Mouse (Mus musculus) C2C12 (cell line): ENCODE data around the gene Nln. TPM values are rescaled to one million over a fixed set of nuclear protein-coding genes. Genes with fewer than 3 reads are reported as not detected.
A peak's percentile ranks its signal among the peaks of the same experiment; 100 is the strongest.

ENCODE experiments used
- H3K27me3 ChIP-seq: one replicate; pipeline ENCODE4 v1.6.1; 2011; ENCODE audit not compliant: control insufficient read depth, insufficient read depth, insufficient read length
- H3K36me3 ChIP-seq: one replicate; pipeline ENCODE4 v1.6.1; 2011; ENCODE audit not compliant: control insufficient read depth, insufficient read depth
- H3K4me3 ChIP-seq: one replicate; pipeline ENCODE4 v1.5.1; 2011; ENCODE audit warnings: mild to moderate bottlenecking, control low read depth; ENCODE audit not compliant: poor library complexity, insufficient read depth, severe bottlenecking
- H3K79me2 ChIP-seq: one replicate; pipeline ENCODE4 v1.6.1; 2011; ENCODE audit not compliant: control insufficient read depth, insufficient read depth
- H3K79me3 ChIP-seq: one replicate; pipeline ENCODE4 v1.6.1; 2011; ENCODE audit warnings: low read depth, control low read depth
- H3ac ChIP-seq: one replicate; pipeline ENCODE3; 2011; ENCODE audit warnings: low read depth; ENCODE audit not compliant: control insufficient read depth, insufficient read length
- CEBPB ChIP-seq: IDR thresholded peaks from one replicate; pipeline ENCODE4 v1.6.1; 2011; ENCODE audit warnings: low read depth, mild to moderate bottlenecking, control low read depth, moderate library complexity
- CTCF ChIP-seq: IDR thresholded peaks from one replicate; pipeline ENCODE4 v1.5.1; 2011; ENCODE audit not compliant: control insufficient read depth, insufficient read depth, insufficient read length
- FOSL1 ChIP-seq: IDR thresholded peaks from one replicate; pipeline ENCODE4 v1.8.0; 2011; ENCODE audit warnings: mild to moderate bottlenecking, low read length; ENCODE audit not compliant: poor library complexity, insufficient read depth, severe bottlenecking
- MAX ChIP-seq: IDR thresholded peaks from one replicate; pipeline ENCODE4 v1.6.1; 2011; ENCODE audit warnings: mild to moderate bottlenecking, control low read depth
- MYOD1 ChIP-seq: IDR thresholded peaks from one replicate; pipeline ENCODE4 v1.6.1; 2011; ENCODE audit warnings: low read depth; ENCODE audit not compliant: control insufficient read depth, insufficient read length
- MYOG ChIP-seq: IDR thresholded peaks from one replicate; pipeline ENCODE4 v1.6.1; 2011; ENCODE audit not compliant: control insufficient read depth, insufficient read length; ENCODE audit errors: extremely low read depth
- USF1 ChIP-seq: IDR thresholded peaks from one replicate; pipeline ENCODE4 v1.6.1; 2011; ENCODE audit warnings: low read depth, mild to moderate bottlenecking, control low read depth, moderate library complexity
- polyA plus RNA-seq: library from polyadenylated mRNA; unstranded; fragments of >200 nt; fragmentation: generic; extraction: Trizol; gene quantifications from one replicate; pipeline ENCODE4 v1.2.1, GENCODE M21; 2012; ENCODE audit warnings: missing spikeins

The Nln gene
- polyA plus RNA-seq, 1 experiment, result 13.9 TPM

- TF ChIP-seq MAX (no peak), CEBPB (no peak), MYOG (no peak), FOSL1 (no peak), USF1 (no peak), CTCF (no peak)
- Histone ChIP-seq H3K4me3 (no peak overlapping the region), H3K27me3 (no peaks in the 10 kb centered on the region), H3K79me3 (no peaks in the 10 kb centered on the region), H3K36me3 (peaks cover 32% of the 10 kb centered on the region), H3K79me2 (no peaks in the 10 kb centered on the region), H3ac (no peak overlapping the region)
Measured at GRCm38 (mm10) chr13:104029089-104029488, 80.3 kb downstream of the Nln start.

GRCm38 (mm10) chr13:104026525-104026924 is 82.9 kb downstream of the Nln start:
- peaks cover 22% of the 10 kb centered on the region for H3K36me3 ChIP-seq
- no peaks in the 10 kb centered on the region for H3K27me3 ChIP-seq
- H3K79me3 ChIP-seq, result no peaks in the 10 kb centered on the region
- no peaks in the 10 kb centered on the region for H3K79me2 ChIP-seq
- H3K4me3 ChIP-seq, result no peak overlapping the region
- no peak overlapping the region for H3ac ChIP-seq
- TF ChIP-seq USF1, result no peak
- TF ChIP-seq MYOG, result no peak
- TF ChIP-seq MAX, result no peak
- no peak for TF ChIP-seq CTCF
- no peak for TF ChIP-seq FOSL1
- no peak for TF ChIP-seq MYOD1
- no peak for TF ChIP-seq CEBPB

GRCm38 (mm10) chr13:104025710-104025995 is 83.8 kb downstream of the Nln start:
- Histone ChIP-seq H3K27me3 (no peaks in the 10 kb centered on the region), H3ac (no peak overlapping the region), H3K36me3 (peaks cover 20% of the 10 kb centered on the region), H3K4me3 (no peak overlapping the region), H3K79me3 (no peaks in the 10 kb centered on the region), H3K79me2 (no peaks in the 10 kb centered on the region)
- TF ChIP-seq CEBPB, result no peak
- no peak for TF ChIP-seq CTCF
- no peak for TF ChIP-seq MAX
- TF ChIP-seq MYOD1, result peak; percentile 49

- TF ChIP-seq CTCF, result no peak
- no peak for TF ChIP-seq USF1
- TF ChIP-seq MYOG, result no peak
- TF ChIP-seq CEBPB, result no peak
- no peak for TF ChIP-seq MAX
- TF ChIP-seq MYOD1, result no peak
- no peak for TF ChIP-seq FOSL1
- Histone ChIP-seq H3K27me3 (no peaks in the 10 kb centered on the region), H3ac (no peak overlapping the region), H3K4me3 (no peak overlapping the region), H3K79me2 (no peaks in the 10 kb centered on the region), H3K79me3 (no peaks in the 10 kb centered on the region), H3K36me3 (peaks cover 19% of the 10 kb centered on the region)
Measured at GRCm38 (mm10) chr13:104024856-104025709, 84.3 kb downstream of the Nln start.

- TF ChIP-seq USF1 (no peak), FOSL1 (no peak), CTCF (no peak), MAX (no peak), MYOG (no peak), CEBPB (no peak), MYOD1 (no peak)
- Histone ChIP-seq H3K79me3 (no peaks in the 10 kb centered on the region), H3K4me3 (no peak overlapping the region), H3K79me2 (no peaks in the 10 kb centered on the region), H3K27me3 (no peaks in the 10 kb centered on the region), H3K36me3 (peaks cover 19% of the 10 kb centered on the region), H3ac (peak overlapping the region; percentile 30)
Measured at GRCm38 (mm10) chr13:104024275-104024674, 85.1 kb downstream of the Nln start.

GRCm38 (mm10) chr13:104023356-104023911 is 86.0 kb downstream of the Nln start:
- no peak overlapping the region for H3ac ChIP-seq
- no peaks in the 10 kb centered on the region for H3K27me3 ChIP-seq
- H3K79me3 ChIP-seq, result no peaks in the 10 kb centered on the region
- H3K36me3 ChIP-seq, result peaks cover 13% of the 10 kb centered on the region
- TF ChIP-seq MAX, result no peak
- no peak for TF ChIP-seq CEBPB
- no peak for TF ChIP-seq FOSL1
- TF ChIP-seq USF1, result no peak
- TF ChIP-seq MYOD1, result no peak
- no peak for TF ChIP-seq CTCF
- no peak for TF ChIP-seq MYOG
- no peak overlapping the region for H3K4me3 ChIP-seq
- no peaks in the 10 kb centered on the region for H3K79me2 ChIP-seq
